Mouse (Mus musculus): Measurements from ENCODE around the gene Magi1. TPM values are rescaled to one million over a fixed set of nuclear protein-coding genes. Genes with fewer than 3 reads are reported as not detected.

Magi1 gene
- total RNA-seq (2023) = under 1 TPM in 1 of 2 experiments, not detected in 1; 0.38 TPM

GRCm38 (mm10) chr6:94283318-94284061 is at the start of gene Magi1:
Gene Magi1 (minus strand): TSS chr6:94283917.

Other genes with a start within 250 kb of the Magi1 start
- gene Slc25a26, start 216.4 kb upstream of the Magi1 start, total RNA-seq (2023) = 1 to 10 TPM; 2.9 to 5.1 TPM

All from neutrophil, adult 59 days (primary cell).